Mouse (Mus musculus): Measurements from ENCODE around the gene Pde3a. TPM values are rescaled to one million over a fixed set of nuclear protein-coding genes. Genes with fewer than 3 reads are reported as not detected.
A peak's percentile ranks its signal among the peaks of the same experiment; 100 is the strongest.

Gene Pde3a
- polyA plus RNA-seq, 1 experiment from 2014 or later, result 7.4 TPM

- H3K4me2 ChIP-seq, result peak overlapping the region; percentile 84
- peak; percentile 94 for ATAC-seq (ENCODE audit: insufficient read depth)
Measured at GRCm38 (mm10) chr6:141249585-141250295, 671 bp downstream of the Pde3a start.

GRCm38 (mm10) chr6:141250296-141250629 lies 1.2 kb downstream of the Pde3a start:
- ATAC-seq (ENCODE audit: insufficient read depth) (peak; percentile 36; the same call in 1 of the 2 replicates), DNase-seq (no peak)
- H3K27me3 ChIP-seq (ENCODE audit: insufficient read depth, low read length), result no peaks in the 10 kb centered on the region
- no peaks in the 10 kb centered on the region for H3K36me3 ChIP-seq (ENCODE audit: insufficient read depth)
- H3K9me3 ChIP-seq (ENCODE audit: low read depth, low read length), result no peaks in the 10 kb centered on the region
- H3K4me2 ChIP-seq, result peak overlapping the region; percentile 84
- H3K4me1 ChIP-seq (ENCODE audit: insufficient read depth), result peaks cover under 1% of the 10 kb centered on the region; the same call in 1 of the 2 replicates
- under 1% methylated on average over 22 of the region's 22 CpGs for WGBS
- H3K9ac ChIP-seq, result peak overlapping the region; percentile 81
- peak overlapping the region; percentile 93 for H3K27ac ChIP-seq (ENCODE audit: low read depth)
- H3K4me3 ChIP-seq (ENCODE audit: low read depth, low read length), result peak overlapping the region; percentile 72
- no peak for TF ChIP-seq CTCF (IDR thresholded peaks at IDR 0.05; ENCODE audit: low read depth)

More at GRCm38 (mm10) chr6:141249585-141250295, 671 bp downstream of the Pde3a start:
- DNase-seq, result peak; percentile 89
- Histone ChIP-seq H3K9ac (peak overlapping the region; percentile 81), H3K4me3 (ENCODE audit: low read depth, low read length) (peak overlapping the region; percentile 72), H3K27ac (ENCODE audit: low read depth) (peak overlapping the region; percentile 93), H3K27me3 (ENCODE audit: insufficient read depth, low read length) (no peaks in the 10 kb centered on the region), H3K4me1 (ENCODE audit: insufficient read depth) (no peaks in the 10 kb centered on the region), H3K36me3 (ENCODE audit: insufficient read depth) (no peaks in the 10 kb centered on the region), H3K9me3 (ENCODE audit: low read depth, low read length) (no peaks in the 10 kb centered on the region)
- TF ChIP-seq CTCF (IDR thresholded peaks at IDR 0.05; ENCODE audit: low read depth), result 0 out of 2 replicates have a peak, but pooled peaks have one; percentile 21
- under 1% methylated on average over 66 of the region's 68 CpGs for WGBS

- Histone ChIP-seq H3K9ac (peak overlapping the region; percentile 81; the same call in 1 of the 2 replicates), H3K36me3 (ENCODE audit: insufficient read depth) (no peaks in the 10 kb centered on the region), H3K4me1 (ENCODE audit: insufficient read depth) (peaks cover 2% of the 10 kb centered on the region; the same call in 1 of the 2 replicates), H3K27me3 (ENCODE audit: insufficient read depth, low read length) (no peaks in the 10 kb centered on the region), H3K4me3 (ENCODE audit: low read depth, low read length) (peak overlapping the region; percentile 72), H3K27ac (ENCODE audit: low read depth) (0 out of 2 replicates have a peak overlapping the region, but pooled peaks have one; percentile 30), H3K9me3 (ENCODE audit: low read depth, low read length) (no peaks in the 10 kb centered on the region), H3K4me2 (peak overlapping the region; percentile 84)
- no peak for DNase-seq
- WGBS, result 40% methylated on average over 6 of the region's 6 CpGs
- ATAC-seq (ENCODE audit: insufficient read depth), result no peak
- TF ChIP-seq CTCF (IDR thresholded peaks at IDR 0.05; ENCODE audit: low read depth), result no peak
Measured at GRCm38 (mm10) chr6:141250984-141251383, 1.9 kb downstream of the Pde3a start.

GRCm38 (mm10) chr6:141252520-141252919 lies 3.5 kb downstream of the Pde3a start:
- 72% methylated on average over 7 of the region's 7 CpGs for WGBS
- Histone ChIP-seq H3K4me3 (ENCODE audit: low read depth, low read length) (0 out of 2 replicates have a peak overlapping the region, but pooled peaks have one; percentile 72), H3K9ac (no peak overlapping the region), H3K36me3 (ENCODE audit: insufficient read depth) (no peaks in the 10 kb centered on the region), H3K27ac (ENCODE audit: low read depth) (no peak overlapping the region), H3K9me3 (ENCODE audit: low read depth, low read length) (no peaks in the 10 kb centered on the region), H3K4me2 (peak overlapping the region; percentile 84), H3K4me1 (ENCODE audit: insufficient read depth) (peaks cover 2% of the 10 kb centered on the region; the same call in 1 of the 2 replicates), H3K27me3 (ENCODE audit: insufficient read depth, low read length) (no peaks in the 10 kb centered on the region)
- DNase-seq (no peak), ATAC-seq (ENCODE audit: insufficient read depth) (no peak)
- no peak for TF ChIP-seq CTCF (IDR thresholded peaks at IDR 0.05; ENCODE audit: low read depth)

GRCm38 (mm10) chr6:141254956-141255355 lies 5.9 kb downstream of the Pde3a start:
- Histone ChIP-seq H3K27me3 (ENCODE audit: insufficient read depth, low read length) (no peaks in the 10 kb centered on the region), H3K4me2 (peak overlapping the region; percentile 27; the same call in 1 of the 2 replicates), H3K36me3 (ENCODE audit: insufficient read depth) (no peaks in the 10 kb centered on the region), H3K9me3 (ENCODE audit: low read depth, low read length) (no peaks in the 10 kb centered on the region), H3K9ac (no peak overlapping the region), H3K4me1 (ENCODE audit: insufficient read depth) (peaks cover 2% of the 10 kb centered on the region; the same call in 1 of the 2 replicates), H3K27ac (ENCODE audit: low read depth) (no peak overlapping the region), H3K4me3 (ENCODE audit: low read depth, low read length) (no peak overlapping the region)
- DNase-seq (peak; percentile 58), ATAC-seq (ENCODE audit: insufficient read depth) (no peak)
- TF ChIP-seq CTCF (IDR thresholded peaks at IDR 0.05; ENCODE audit: low read depth), result no peak
- 26% methylated on average over 4 of the region's 4 CpGs for WGBS

- no peak overlapping the region for H3K4me3 ChIP-seq (ENCODE audit: low read depth, low read length)
- H3K4me1 ChIP-seq (ENCODE audit: insufficient read depth), result peaks cover 2% of the 10 kb centered on the region; the same call in 1 of the 2 replicates
- no peak overlapping the region for H3K9ac ChIP-seq
- no peak overlapping the region for H3K4me2 ChIP-seq
- no peaks in the 10 kb centered on the region for H3K27me3 ChIP-seq (ENCODE audit: insufficient read depth, low read length)
- WGBS, result 64% methylated on average over 8 of the region's 8 CpGs
- ATAC-seq (ENCODE audit: insufficient read depth) (no peak), DNase-seq (no peak)
- H3K36me3 ChIP-seq (ENCODE audit: insufficient read depth), result no peaks in the 10 kb centered on the region
- H3K9me3 ChIP-seq (ENCODE audit: low read depth, low read length), result no peaks in the 10 kb centered on the region
- no peak for TF ChIP-seq CTCF (IDR thresholded peaks at IDR 0.05; ENCODE audit: low read depth)
- H3K27ac ChIP-seq (ENCODE audit: low read depth), result no peak overlapping the region
Measured at GRCm38 (mm10) chr6:141256896-141257295, 7.8 kb downstream of the Pde3a start.

GRCm38 (mm10) chr6:141257434-141258202 lies 8.5 kb downstream of the Pde3a start:
- peaks cover 2% of the 10 kb centered on the region; the same call in 1 of the 2 replicates for H3K4me1 ChIP-seq (ENCODE audit: insufficient read depth)
- no peak overlapping the region for H3K4me3 ChIP-seq (ENCODE audit: low read depth, low read length)
- H3K27me3 ChIP-seq (ENCODE audit: insufficient read depth, low read length), result no peaks in the 10 kb centered on the region
- DNase-seq, result peak; percentile 48
- H3K9ac ChIP-seq, result no peak overlapping the region
- no peak overlapping the region for H3K4me2 ChIP-seq
- WGBS, result 76% methylated on average over 6 of the region's 6 CpGs
- no peak overlapping the region for H3K27ac ChIP-seq (ENCODE audit: low read depth)
- no peaks in the 10 kb centered on the region for H3K9me3 ChIP-seq (ENCODE audit: low read depth, low read length)
- no peak for ATAC-seq (ENCODE audit: insufficient read depth)
- no peaks in the 10 kb centered on the region for H3K36me3 ChIP-seq (ENCODE audit: insufficient read depth)
- peak; percentile 28 for TF ChIP-seq CTCF (IDR thresholded peaks at IDR 0.05; ENCODE audit: low read depth)
